Mouse (Mus musculus): ENCODE results near the gene Cyp11a1.

DNA sequence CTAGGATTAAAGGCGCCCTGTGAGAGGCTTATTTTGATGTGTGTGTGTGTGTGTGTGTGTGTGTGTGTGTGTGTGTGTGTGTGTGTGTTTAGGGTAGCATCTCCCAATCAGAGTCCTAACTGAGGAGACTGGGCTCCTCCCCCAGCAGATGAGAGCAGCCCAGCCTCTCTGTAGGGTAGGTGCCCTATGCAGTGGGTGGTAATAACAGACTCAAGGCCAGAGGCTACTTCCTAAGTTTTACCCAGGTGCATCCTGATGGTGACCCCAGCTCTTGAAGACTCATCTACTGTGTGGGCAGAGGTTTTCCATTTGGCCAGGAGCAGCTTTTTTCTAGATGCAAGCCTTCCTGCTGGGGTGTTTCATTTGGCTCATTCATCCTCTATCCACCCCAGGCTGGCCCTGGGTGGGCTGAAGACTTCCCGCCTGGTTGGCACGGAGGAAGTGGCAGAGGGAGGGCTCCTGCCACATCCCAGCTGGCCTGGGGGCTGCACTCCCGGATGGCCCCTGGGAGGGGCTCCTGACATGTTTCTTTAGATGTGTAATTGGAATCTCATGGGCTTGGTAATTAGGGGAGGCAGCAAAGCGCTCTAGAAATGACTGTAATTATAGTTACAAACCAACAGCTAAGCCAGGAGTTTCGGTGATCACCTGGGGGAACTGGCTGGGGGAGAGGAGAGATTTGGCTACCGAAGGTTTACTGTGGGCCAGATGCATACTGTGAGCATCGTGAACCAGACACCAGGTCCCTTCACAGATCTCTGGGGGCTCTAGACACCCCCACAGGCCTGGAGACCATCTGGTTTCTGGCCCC is 13.2 kb upstream of the Cyp11a1 start:
- TF ChIP-seq CTCF (IDR thresholded peaks at IDR 0.05; ENCODE audit: extremely low read depth, insufficient read depth, insufficient read length, insufficient replicate concordance) (no peak), POLR2A (IDR thresholded peaks at IDR 0.05; ENCODE audit: low read depth, low read length) (no peak)
